Mouse (Mus musculus) hindbrain, embryonic 10.5 days (tissue): Measurements from ENCODE around the gene Snrnp200. TPM values are rescaled to one million over a fixed set of nuclear protein-coding genes. Genes with fewer than 3 reads are reported as not detected.

Experiments used
- DNase-seq: peaks from one replicate; pipeline ENCODE4 v3.0.0-alpha.2; 2017; ENCODE audit warnings: low spot score
- H3K27ac ChIP-seq: fragments of 300-500 bp; sonication (generic); 2 replicates; pipeline ENCODE4 v1.5.1; 2016; ENCODE audit warnings: mild to moderate bottlenecking, moderate library complexity
- H3K27me3 ChIP-seq: fragments of 300-500 bp; sonication (generic); 2 replicates; pipeline ENCODE4 v1.6.1; 2016; ENCODE audit warnings: mild to moderate bottlenecking; ENCODE audit not compliant: poor library complexity, insufficient read depth, severe bottlenecking
- H3K36me3 ChIP-seq: fragments of 300-500 bp; sonication (generic); 2 replicates; pipeline ENCODE4 v1.6.1; 2016; ENCODE audit warnings: mild to moderate bottlenecking, moderate library complexity
- H3K4me1 ChIP-seq: fragments of 300-500 bp; sonication (generic); replicated peaks from 2 replicates; pipeline ENCODE4 v1.6.1; 2016; ENCODE audit warnings: mild to moderate bottlenecking
- H3K4me3 ChIP-seq: fragments of 300-500 bp; sonication (generic); 2 replicates; pipeline ENCODE4 v1.5.1; 2016; ENCODE audit warnings: mild to moderate bottlenecking, moderate library complexity
- H3K9me3 ChIP-seq: fragments of 300-500 bp; sonication (generic); 2 replicates; pipeline ENCODE4 v1.6.1; 2016; ENCODE audit warnings: mild to moderate bottlenecking, moderate library complexity
- WGBS: fragments of 180-500 bp; shearing (Covaris S2); methylation state at CpG from one replicate; pipeline ENCODE4 v1.1.7; 2016; 5-methylcytosine and 5-hydroxymethylcytosine counted together
- polyA plus RNA-seq: library from polyadenylated mRNA; unstranded; fragments of >200 nt; fragmentation: Nextera tagmentation; extraction: Ambion mirVana; gene quantifications from 2 replicates; pipeline ENCODE4 v1.2.1, GENCODE M21; 2016

Gene Snrnp200
- polyA plus RNA-seq, 1 experiment from 2014 or later = 85.7 TPM

GRCm38 (mm10) chr2:127237897-127238610 is 29.9 kb downstream of the Snrnp200 start:
- 94% methylated on average over 11 of the region's 11 CpGs for WGBS

GRCm38 (mm10) chr2:127240065-127240464 is 31.9 kb downstream of the Snrnp200 start:
- no peak overlapping the region for H3K4me3 ChIP-seq
- H3K4me1 ChIP-seq = no peaks in the 10 kb centered on the region
- DNase-seq = no peak
- peaks cover 99% of the 10 kb centered on the region for H3K36me3 ChIP-seq
- no peak overlapping the region for H3K27ac ChIP-seq
- no peaks in the 10 kb centered on the region for H3K9me3 ChIP-seq
- H3K27me3 ChIP-seq = no peaks in the 10 kb centered on the region
- 96% methylated on average over 2 of the region's 2 CpGs for WGBS

More at GRCm38 (mm10) chr2:127237897-127238610, 29.9 kb downstream of the Snrnp200 start:
- Histone ChIP-seq H3K27ac (no peak overlapping the region), H3K36me3 (peaks cover 99% of the 10 kb centered on the region), H3K4me1 (no peaks in the 10 kb centered on the region), H3K4me3 (no peak overlapping the region), H3K27me3 (no peaks in the 10 kb centered on the region), H3K9me3 (no peaks in the 10 kb centered on the region)
- no peak for DNase-seq

GRCm38 (mm10) chr2:127247592-127248333 is 39.6 kb downstream of the Snrnp200 start, which contains the start of the genes Ciao1 and Tmem127:
TSS of gene Ciao1 (minus strand) at chr2:127247816.
TSS of gene Tmem127 (plus strand) at chr2:127247908.
- Histone ChIP-seq H3K27ac (peak within 1 kb of the TSS; percentile 91), H3K9me3 (no peaks in the 10 kb centered on the region), H3K4me1 (peaks cover 29% of the 10 kb centered on the region), H3K4me3 (peak within 1 kb of the TSS; percentile 99), H3K36me3 (peaks cover 52% of the 10 kb centered on the region), H3K27me3 (no peaks in the 10 kb centered on the region)
- under 1% methylated on average over 53 of the region's 53 CpGs for WGBS
- peak; percentile 99 for DNase-seq

- H3K4me1 ChIP-seq = peaks cover 29% of the 10 kb centered on the region
- under 1% methylated on average over 39 of the region's 39 CpGs for WGBS
- H3K27ac ChIP-seq = peak overlapping the region; percentile 91
- H3K27me3 ChIP-seq = no peaks in the 10 kb centered on the region
- H3K36me3 ChIP-seq = peaks cover 45% of the 10 kb centered on the region
- no peaks in the 10 kb centered on the region for H3K9me3 ChIP-seq
- H3K4me3 ChIP-seq = peak overlapping the region; percentile 99
- peak; percentile 50 for DNase-seq
Measured at GRCm38 (mm10) chr2:127248334-127249004, 40.3 kb downstream of the Snrnp200 start.

- DNase-seq = no peak
- Histone ChIP-seq H3K27ac (no peak overlapping the region), H3K27me3 (no peaks in the 10 kb centered on the region), H3K4me3 (no peak overlapping the region), H3K9me3 (no peaks in the 10 kb centered on the region), H3K4me1 (peaks cover 29% of the 10 kb centered on the region), H3K36me3 (peaks cover 25% of the 10 kb centered on the region)
- WGBS = 92% methylated on average over 9 of the region's 9 CpGs
Measured at GRCm38 (mm10) chr2:127250291-127251008, 42.3 kb downstream of the Snrnp200 start.

- WGBS = 89% methylated on average over 3 of the region's 3 CpGs
- peaks cover 26% of the 10 kb centered on the region for H3K4me1 ChIP-seq
- no peak overlapping the region for H3K4me3 ChIP-seq
- DNase-seq = no peak
- no peak overlapping the region for H3K27ac ChIP-seq
- H3K36me3 ChIP-seq = peaks cover 23% of the 10 kb centered on the region
- H3K27me3 ChIP-seq = no peaks in the 10 kb centered on the region
- H3K9me3 ChIP-seq = no peaks in the 10 kb centered on the region
Measured at GRCm38 (mm10) chr2:127251457-127251856, 43.3 kb downstream of the Snrnp200 start.

GRCm38 (mm10) chr2:127251880-127252527 is 43.8 kb downstream of the Snrnp200 start:
- H3K27ac ChIP-seq = no peak overlapping the region
- WGBS = 69% methylated on average over 3 of the region's 3 CpGs
- H3K9me3 ChIP-seq = no peaks in the 10 kb centered on the region
- no peak for DNase-seq
- H3K36me3 ChIP-seq = peaks cover 27% of the 10 kb centered on the region
- H3K27me3 ChIP-seq = no peaks in the 10 kb centered on the region
- no peak overlapping the region for H3K4me3 ChIP-seq
- peaks cover 21% of the 10 kb centered on the region for H3K4me1 ChIP-seq

- no peak for DNase-seq
- H3K27ac ChIP-seq = no peak overlapping the region
- H3K4me3 ChIP-seq = no peak overlapping the region
- H3K27me3 ChIP-seq = no peaks in the 10 kb centered on the region
- 88% methylated on average over 5 of the region's 5 CpGs for WGBS
- H3K9me3 ChIP-seq = no peaks in the 10 kb centered on the region
- H3K36me3 ChIP-seq = peaks cover 35% of the 10 kb centered on the region
- peaks cover 18% of the 10 kb centered on the region for H3K4me1 ChIP-seq
Measured at GRCm38 (mm10) chr2:127252787-127253186, 44.6 kb downstream of the Snrnp200 start.

- Histone ChIP-seq H3K36me3 (peaks cover 54% of the 10 kb centered on the region), H3K9me3 (no peaks in the 10 kb centered on the region), H3K27ac (no peak overlapping the region), H3K4me3 (no peak overlapping the region), H3K27me3 (no peaks in the 10 kb centered on the region), H3K4me1 (0 out of 2 replicates have a peak, but pooled peaks cover 6% of the 10 kb centered on the region)
- no peak for DNase-seq
- 86% methylated on average over 3 of the region's 3 CpGs for WGBS
Measured at GRCm38 (mm10) chr2:127254604-127255134, 46.5 kb downstream of the Snrnp200 start.

GRCm38 (mm10) chr2:127255294-127255693 is 47.1 kb downstream of the Snrnp200 start:
- 94% methylated on average over 6 of the region's 6 CpGs for WGBS
- DNase-seq = no peak
- no peaks in the 10 kb centered on the region for H3K27me3 ChIP-seq
- H3K27ac ChIP-seq = no peak overlapping the region
- no peak overlapping the region for H3K4me3 ChIP-seq
- no peaks in the 10 kb centered on the region for H3K9me3 ChIP-seq
- H3K4me1 ChIP-seq = 0 out of 2 replicates have a peak, but pooled peaks cover 6% of the 10 kb centered on the region
- H3K36me3 ChIP-seq = peaks cover 58% of the 10 kb centered on the region

- H3K9me3 ChIP-seq = no peaks in the 10 kb centered on the region
- DNase-seq = no peak
- no peaks in the 10 kb centered on the region for H3K27me3 ChIP-seq
- no peak overlapping the region for H3K4me3 ChIP-seq
- H3K27ac ChIP-seq = no peak overlapping the region
- H3K36me3 ChIP-seq = peaks cover 46% of the 10 kb centered on the region
- H3K4me1 ChIP-seq = no peaks in the 10 kb centered on the region
- 88% methylated on average over 5 of the region's 5 CpGs for WGBS
Measured at GRCm38 (mm10) chr2:127259340-127259739, 51.2 kb downstream of the Snrnp200 start.

- no peak overlapping the region for H3K27ac ChIP-seq
- no peak for DNase-seq
- peaks cover 28% of the 10 kb centered on the region for H3K36me3 ChIP-seq
- H3K4me3 ChIP-seq = no peak overlapping the region
- no peaks in the 10 kb centered on the region for H3K4me1 ChIP-seq
- H3K27me3 ChIP-seq = no peaks in the 10 kb centered on the region
- no peaks in the 10 kb centered on the region for H3K9me3 ChIP-seq
Measured at GRCm38 (mm10) chr2:127262480-127262879, 54.3 kb downstream of the Snrnp200 start.
